18 mouse cellular contexts compared by ENCODE assay signal in genomic region chr19:4635986-4636385, GRCm38 (mm10). TPM values are rescaled to one million over a fixed set of nuclear protein-coding genes. Genes with fewer than 3 reads are reported as not detected.
DNase-seq lines count a peak whose midpoint lies in the region; ATAC-seq and TF ChIP-seq lines count a peak whose summit lies in the region.
"Had no signal": no experiment of that assay in that cellular context is flagged by ENCODE, and none has a peak within 500 bp of the region (broad histone marks: within the 10 kb centered on the region; RNA-seq: fewer than 3 reads in every experiment).

No protein-coding gene starts in this region.

- H3K36me3 ChIP-seq in intestine, postnatal 0 days (ENCODE audit: control insufficient read depth, insufficient read depth), result no peaks in the 10 kb centered on the region
- no peaks in the 10 kb centered on the region for H3K36me3 ChIP-seq in intestine, embryonic 16.5 days (ENCODE audit: control insufficient read depth, insufficient read depth, low read length)
- H3K36me3 ChIP-seq in midbrain, postnatal 0 days (ENCODE audit: insufficient read depth, low read length), result no peaks in the 10 kb centered on the region
- H3K36me3 ChIP-seq in midbrain, embryonic 11.5 days (ENCODE audit: control insufficient read depth, insufficient read depth, low read length), result no peaks in the 10 kb centered on the region
- H3K36me3 ChIP-seq: embryonic facial prominence, embryonic 10.5 days; G1E; heart, embryonic 10.5 days; hindbrain, embryonic 12.5 days had no signal

- no peaks in the 10 kb centered on the region for H3K4me1 ChIP-seq in intestine, postnatal 0 days (replicated peaks; ENCODE audit: control insufficient read depth, insufficient read depth, low read length)
- H3K4me1 ChIP-seq in intestine, embryonic 16.5 days (ENCODE audit: control insufficient read depth, insufficient read depth, low read length), result no peaks in the 10 kb centered on the region
- H3K4me1 ChIP-seq in midbrain, postnatal 0 days (ENCODE audit: insufficient read depth, low read length), result no peaks in the 10 kb centered on the region
- no peaks in the 10 kb centered on the region for H3K4me1 ChIP-seq in midbrain, embryonic 11.5 days (ENCODE audit: control insufficient read depth, insufficient read depth, low read length)
- H3K4me1 ChIP-seq: embryonic facial prominence, embryonic 10.5 days; forebrain, embryonic 13.5 days; heart, embryonic 10.5 days; hindbrain, embryonic 12.5 days had no signal

- H3K4me2 ChIP-seq in intestine, postnatal 0 days (replicated peaks; ENCODE audit: low read depth), result no peak overlapping the region
- H3K4me2 ChIP-seq in intestine, embryonic 16.5 days (ENCODE audit: low read depth, low read length), result no peak overlapping the region
- no peak overlapping the region for H3K4me2 ChIP-seq in midbrain, postnatal 0 days (ENCODE audit: low read depth, low read length, poor library complexity, severe bottlenecking)
- H3K4me2 ChIP-seq in midbrain, embryonic 11.5 days, result no peak overlapping the region
- H3K4me2 ChIP-seq: forebrain, embryonic 13.5 days; hindbrain, embryonic 12.5 days had no signal

- H3K27me3 ChIP-seq in intestine, postnatal 0 days (replicated peaks; ENCODE audit: control insufficient read depth, insufficient read depth, low read length), result no peaks in the 10 kb centered on the region
- 0 out of 2 replicates have a peak, but pooled peaks cover 3% of the 10 kb centered on the region for H3K27me3 ChIP-seq in intestine, embryonic 16.5 days (replicated peaks; ENCODE audit: control insufficient read depth, insufficient read depth, low read length)
- no peaks in the 10 kb centered on the region for H3K27me3 ChIP-seq in midbrain, postnatal 0 days (ENCODE audit: insufficient read depth, low read length)
- no peaks in the 10 kb centered on the region for H3K27me3 ChIP-seq in midbrain, embryonic 11.5 days (ENCODE audit: control insufficient read depth, insufficient read depth, low read length)

- TF ChIP-seq CTCF in intestine, postnatal 0 days (IDR thresholded peaks at IDR 0.05; ENCODE audit: low read depth), result peak; percentile 35
- TF ChIP-seq CTCF in midbrain, postnatal 0 days (IDR thresholded peaks at IDR 0.05), result peak; percentile 39

- ATAC-seq in intestine, postnatal 0 days, result no peak
- no peak for ATAC-seq in intestine, embryonic 16.5 days
- no peak for ATAC-seq in midbrain, postnatal 0 days (ENCODE audit: low FRiP score)
- ATAC-seq in midbrain, embryonic 11.5 days (ENCODE audit: low FRiP score), result no peak
- no peak for ATAC-seq in frontal cortex, adult (ENCODE audit: low TSS enrichment)
- ATAC-seq: forebrain, embryonic 13.5 days had no signal

- no peak overlapping the region for H3K9ac ChIP-seq in intestine, postnatal 0 days (ENCODE audit: low read depth, low read length)
- H3K9ac ChIP-seq in intestine, embryonic 16.5 days (ENCODE audit: low read depth, low read length), result no peak overlapping the region
- H3K9ac ChIP-seq in midbrain, postnatal 0 days (replicated peaks; ENCODE audit: low read length, poor library complexity, severe bottlenecking), result no peak overlapping the region
- H3K9ac ChIP-seq in midbrain, embryonic 11.5 days (ENCODE audit: low read length), result no peak overlapping the region
- H3K9ac ChIP-seq: forebrain, embryonic 13.5 days; hindbrain, embryonic 12.5 days had no signal

- no peak overlapping the region for H3K27ac ChIP-seq in intestine, postnatal 0 days (ENCODE audit: low read depth, low read length)
- no peak overlapping the region for H3K27ac ChIP-seq in intestine, embryonic 16.5 days (ENCODE audit: low read length)
- no peak overlapping the region for H3K27ac ChIP-seq in midbrain, postnatal 0 days (ENCODE audit: low read depth, low read length)
- H3K27ac ChIP-seq in midbrain, embryonic 11.5 days (ENCODE audit: low read depth, low read length), result no peak overlapping the region
- H3K27ac ChIP-seq: embryonic facial prominence, embryonic 10.5 days; forebrain, embryonic 13.5 days; heart, embryonic 10.5 days; hindbrain, embryonic 12.5 days had no signal

- H3K9me3 ChIP-seq in intestine, postnatal 0 days (ENCODE audit: control insufficient read depth), result no peaks in the 10 kb centered on the region
- no peaks in the 10 kb centered on the region for H3K9me3 ChIP-seq in intestine, embryonic 16.5 days (ENCODE audit: control insufficient read depth, low read length)
- H3K9me3 ChIP-seq in midbrain, postnatal 0 days (ENCODE audit: low read length), result no peaks in the 10 kb centered on the region
- H3K9me3 ChIP-seq in midbrain, embryonic 11.5 days (ENCODE audit: control insufficient read depth, low read length), result no peaks in the 10 kb centered on the region
- H3K9me3 ChIP-seq: embryonic facial prominence, embryonic 10.5 days; forebrain, embryonic 13.5 days; G1E; heart, embryonic 10.5 days; hindbrain, embryonic 12.5 days had no signal

- DNase-seq in midbrain, postnatal 0 days (ENCODE audit: low spot score), result no peak
- DNase-seq in midbrain, embryonic 11.5 days (ENCODE audit: low spot score, missing footprints), result no peak
- DNase-seq in ZHBTc4 (ENCODE audit: low read depth, low spot score), result peak; percentile 53
- no peak for DNase-seq in testis, postnatal 10 days (ENCODE audit: low spot score)
- DNase-seq: adrenal gland, adult 8-10 months; cerebellum, adult 2 months; gastrocnemius, postnatal 10 days; heart, adult 18-20 months; heart, postnatal 10 days; heart, postnatal 4 days had no signal

- 67% methylated on average over 4 of the region's 4 CpGs for WGBS in intestine, postnatal 0 days
- 73% methylated on average over 4 of the region's 4 CpGs for WGBS in intestine, embryonic 16.5 days
- WGBS in midbrain, postnatal 0 days, result 70% methylated on average over 4 of the region's 4 CpGs
- WGBS in midbrain, embryonic 11.5 days, result 72% methylated on average over 4 of the region's 4 CpGs

- H3K4me3 ChIP-seq in intestine, postnatal 0 days (ENCODE audit: low read depth, low read length), result no peak overlapping the region
- H3K4me3 ChIP-seq in intestine, embryonic 16.5 days (ENCODE audit: low read length), result no peak overlapping the region
- H3K4me3 ChIP-seq in midbrain, postnatal 0 days (ENCODE audit: low read depth, low read length), result no peak overlapping the region
- H3K4me3 ChIP-seq in midbrain, embryonic 11.5 days (ENCODE audit: low read depth, low read length), result no peak overlapping the region
- H3K4me3 ChIP-seq: embryonic facial prominence, embryonic 10.5 days; forebrain, embryonic 13.5 days; heart, embryonic 10.5 days; hindbrain, embryonic 12.5 days had no signal

RNA-seq across cellular contexts. Expression of gene Rce1, which starts 10.5 kb away (rescaled TPM):
- polyA plus RNA-seq in intestine, postnatal 0 days (2015; fragmentation: Nextera tagmentation; extraction: Ambion mirVana), result 37.0 and 37.4 TPM in 2 replicates
- polyA plus RNA-seq in intestine, embryonic 16.5 days (2015; fragmentation: Nextera tagmentation; extraction: Ambion mirVana), result 66.0 and 69.2 TPM in 2 replicates
- 74.9 and 85.1 TPM in 2 replicates for total RNA-seq in midbrain, postnatal 0 days (2014; rRNA removed)
- 43.3 and 46.7 TPM in 2 replicates for polyA plus RNA-seq in midbrain, postnatal 0 days (2015; fragmentation: Nextera tagmentation; extraction: Ambion mirVana)
- 61.0 and 68.7 TPM in 2 replicates for polyA plus RNA-seq in midbrain, embryonic 11.5 days (2014; fragmentation: Nextera tagmentation; extraction: Ambion mirVana)

RNA-seq across cellular contexts. Expression of gene Lrfn4, which starts 20.5 kb away (rescaled TPM):
- polyA plus RNA-seq in intestine, postnatal 0 days (2015; fragmentation: Nextera tagmentation; extraction: Ambion mirVana), result 4.6 and 4.8 TPM in 2 replicates
- 2.7 and 4.0 TPM in 2 replicates for polyA plus RNA-seq in intestine, embryonic 16.5 days (2015; fragmentation: Nextera tagmentation; extraction: Ambion mirVana)
- total RNA-seq in midbrain, postnatal 0 days (2014; rRNA removed), result 164 TPM in 2 replicates
- 15.4 and 17.1 TPM in 2 replicates for polyA plus RNA-seq in midbrain, postnatal 0 days (2015; fragmentation: Nextera tagmentation; extraction: Ambion mirVana)
- 7.5 and 7.6 TPM in 2 replicates for polyA plus RNA-seq in midbrain, embryonic 11.5 days (2014; fragmentation: Nextera tagmentation; extraction: Ambion mirVana)
